Mouse (Mus musculus): ENCODE data around the gene Tmem53. TPM values are rescaled to one million over a fixed set of nuclear protein-coding genes. Genes with fewer than 3 reads are reported as not detected.
"Not testable (repeated sequence)": the region's sequence is repeated elsewhere in the genome, so short reads cannot be mapped to it uniquely, and the experiment has no call there.

The Tmem53 gene
- total and polyA plus RNA-seq, 3 experiments = 57.3 to 232 (median 75.3) TPM

- DNase-seq = no peak
Measured at GRCm38 (mm10) chr4:117250982-117251381, 769 bp upstream of the Tmem53 start.

- peak; percentile 80 for DNase-seq
Measured at GRCm38 (mm10) chr4:117252351-117252750, 600 bp downstream of the Tmem53 start.

GRCm38 (mm10) chr4:117252755-117253154 lies 1.0 kb downstream of the Tmem53 start:
- no peak for DNase-seq

- DNase-seq = peak; percentile 73
Measured at GRCm38 (mm10) chr4:117253218-117254016, 1.7 kb downstream of the Tmem53 start.

- no peak for DNase-seq
Measured at GRCm38 (mm10) chr4:117254017-117254627, 2.4 kb downstream of the Tmem53 start.

- DNase-seq = peak; percentile 68
Measured at GRCm38 (mm10) chr4:117254672-117255071, 2.9 kb downstream of the Tmem53 start.

- DNase-seq = not testable (repeated sequence)
Measured at GRCm38 (mm10) chr4:117259909-117260308, 8.2 kb downstream of the Tmem53 start.

GRCm38 (mm10) chr4:117261222-117261621 lies 9.5 kb downstream of the Tmem53 start:
- no peak for DNase-seq

GRCm38 (mm10) chr4:117262101-117262913 lies 10.6 kb downstream of the Tmem53 start:
- peak; percentile 82 for DNase-seq

GRCm38 (mm10) chr4:117262987-117263386 lies 11.2 kb downstream of the Tmem53 start:
- DNase-seq = no peak

GRCm38 (mm10) chr4:117267284-117267683 lies 15.5 kb downstream of the Tmem53 start:
- peak; percentile 78 for DNase-seq

- DNase-seq = no peak
Measured at GRCm38 (mm10) chr4:117267831-117268437, 16.2 kb downstream of the Tmem53 start.

- DNase-seq = peak; percentile 74
Measured at GRCm38 (mm10) chr4:117270278-117270677, 18.5 kb downstream of the Tmem53 start.

GRCm38 (mm10) chr4:117272459-117272858 lies 20.7 kb downstream of the Tmem53 start:
- no peak for DNase-seq

GRCm38 (mm10) chr4:117274720-117275119 lies 23.0 kb downstream of the Tmem53 start:
- DNase-seq = no peak

- DNase-seq = peak; percentile 69
Measured at GRCm38 (mm10) chr4:117276281-117276711, 24.5 kb downstream of the Tmem53 start.

GRCm38 (mm10) chr4:117277021-117277420 lies 25.3 kb downstream of the Tmem53 start:
- peak; percentile 73 for DNase-seq

GRCm38 (mm10) chr4:117277687-117278086 lies 25.9 kb downstream of the Tmem53 start:
- DNase-seq = peak; percentile 79

GRCm38 (mm10) chr4:117278381-117279252 lies 26.9 kb downstream of the Tmem53 start:
- peak; percentile 74 for DNase-seq

- DNase-seq = no peak
Measured at GRCm38 (mm10) chr4:117279253-117279642, 27.5 kb downstream of the Tmem53 start.

GRCm38 (mm10) chr4:117280397-117280930 lies 28.7 kb downstream of the Tmem53 start:
- DNase-seq = no peak
